Mouse (Mus musculus): ENCODE data around the gene Tmc2. TPM values are rescaled to one million over a fixed set of nuclear protein-coding genes. Genes with fewer than 3 reads are reported as not detected.
A peak's percentile ranks its signal among the peaks of the same experiment; 100 is the strongest.

The Tmc2 gene
- polyA plus RNA-seq, 1 experiment from 2014 or later = not detected

GRCm38 (mm10) chr2:130167861-130168260 lies 27.1 kb upstream of the Tmc2 start:
- H3K27ac ChIP-seq (ENCODE audit: low read depth, low read length) = no peak overlapping the region
- H3K4me3 ChIP-seq (ENCODE audit: low read depth, low read length) = no peak overlapping the region
- H3K27me3 ChIP-seq (ENCODE audit: control insufficient read depth, insufficient read depth, low read length) = no peaks in the 10 kb centered on the region
- DNase-seq (ENCODE audit: low spot score) (peak; percentile 77), ATAC-seq (ENCODE audit: low FRiP score) (no peak)
- no peaks in the 10 kb centered on the region for H3K9me3 ChIP-seq (ENCODE audit: control insufficient read depth, low read length)
- WGBS = 66% methylated on average over 3 of the region's 3 CpGs
- no peaks in the 10 kb centered on the region for H3K4me1 ChIP-seq (replicated peaks; ENCODE audit: control insufficient read depth, insufficient read depth, low read length)
- peaks cover 14% of the 10 kb centered on the region for H3K36me3 ChIP-seq (ENCODE audit: control insufficient read depth, insufficient read depth, low read length)
- no peak overlapping the region for H3K4me2 ChIP-seq (replicated peaks; ENCODE audit: low read depth, low read length)
- no peak overlapping the region for H3K9ac ChIP-seq (ENCODE audit: low read depth, low read length)

- no peak overlapping the region for H3K4me3 ChIP-seq (ENCODE audit: low read depth, low read length)
- H3K4me2 ChIP-seq (replicated peaks; ENCODE audit: low read depth, low read length) = no peak overlapping the region
- ATAC-seq (ENCODE audit: low FRiP score) (no peak), DNase-seq (ENCODE audit: low spot score) (no peak)
- 88% methylated on average over 2 of the region's 2 CpGs for WGBS
- no peak overlapping the region for H3K9ac ChIP-seq (ENCODE audit: low read depth, low read length)
- H3K27me3 ChIP-seq (ENCODE audit: control insufficient read depth, insufficient read depth, low read length) = no peaks in the 10 kb centered on the region
- no peaks in the 10 kb centered on the region for H3K4me1 ChIP-seq (replicated peaks; ENCODE audit: control insufficient read depth, insufficient read depth, low read length)
- H3K36me3 ChIP-seq (ENCODE audit: control insufficient read depth, insufficient read depth, low read length) = peaks cover 20% of the 10 kb centered on the region
- H3K27ac ChIP-seq (ENCODE audit: low read depth, low read length) = no peak overlapping the region
- H3K9me3 ChIP-seq (ENCODE audit: control insufficient read depth, low read length) = no peaks in the 10 kb centered on the region
Observed at GRCm38 (mm10) chr2:130171674-130172073, 23.3 kb upstream of the Tmc2 start.

GRCm38 (mm10) chr2:130176820-130177219 lies 18.2 kb upstream of the Tmc2 start:
- Histone ChIP-seq H3K9me3 (ENCODE audit: control insufficient read depth, low read length) (no peaks in the 10 kb centered on the region), H3K27ac (ENCODE audit: low read depth, low read length) (no peak overlapping the region), H3K27me3 (ENCODE audit: control insufficient read depth, insufficient read depth, low read length) (no peaks in the 10 kb centered on the region), H3K4me2 (replicated peaks; ENCODE audit: low read depth, low read length) (0 out of 2 replicates have a peak overlapping the region, but pooled peaks have one; percentile 7), H3K9ac (ENCODE audit: low read depth, low read length) (no peak overlapping the region), H3K4me3 (ENCODE audit: low read depth, low read length) (no peak overlapping the region), H3K36me3 (ENCODE audit: control insufficient read depth, insufficient read depth, low read length) (peaks cover 13% of the 10 kb centered on the region), H3K4me1 (replicated peaks; ENCODE audit: control insufficient read depth, insufficient read depth, low read length) (no peaks in the 10 kb centered on the region; the same call in 1 of the 2 replicates)
- DNase-seq (ENCODE audit: low spot score) = no peak
- WGBS = 88% methylated on average over 8 of the region's 8 CpGs
- no peak for ATAC-seq (ENCODE audit: low FRiP score)

- 2% methylated on average over 11 of the region's 11 CpGs for WGBS
- DNase-seq (ENCODE audit: low spot score) (no peak), ATAC-seq (ENCODE audit: low FRiP score) (no peak)
- Histone ChIP-seq H3K9me3 (ENCODE audit: control insufficient read depth, low read length) (no peaks in the 10 kb centered on the region), H3K27me3 (ENCODE audit: control insufficient read depth, insufficient read depth, low read length) (no peaks in the 10 kb centered on the region), H3K36me3 (ENCODE audit: control insufficient read depth, insufficient read depth, low read length) (peaks cover 6% of the 10 kb centered on the region), H3K9ac (ENCODE audit: low read depth, low read length) (peak overlapping the region; percentile 100), H3K27ac (ENCODE audit: low read depth, low read length) (no peak overlapping the region), H3K4me1 (replicated peaks; ENCODE audit: control insufficient read depth, insufficient read depth, low read length) (no peaks in the 10 kb centered on the region; the same call in 1 of the 2 replicates), H3K4me2 (replicated peaks; ENCODE audit: low read depth, low read length) (peak overlapping the region; percentile 81), H3K4me3 (ENCODE audit: low read depth, low read length) (peak overlapping the region; percentile 98)
Observed at GRCm38 (mm10) chr2:130178381-130178705, 16.7 kb upstream of the Tmc2 start.

- no peaks in the 10 kb centered on the region; the same call in 1 of the 2 replicates for H3K4me1 ChIP-seq (replicated peaks; ENCODE audit: control insufficient read depth, insufficient read depth, low read length)
- H3K4me2 ChIP-seq (replicated peaks; ENCODE audit: low read depth, low read length) = peak within 1 kb of the TSS; percentile 81
- DNase-seq (ENCODE audit: low spot score) (peak; percentile 92), ATAC-seq (ENCODE audit: low FRiP score) (peak; percentile 92)
- WGBS = under 1% methylated on average over 75 of the region's 81 CpGs
- H3K27ac ChIP-seq (ENCODE audit: low read depth, low read length) = peak within 1 kb of the TSS; percentile 97
- no peaks in the 10 kb centered on the region for H3K9me3 ChIP-seq (ENCODE audit: control insufficient read depth, low read length)
- H3K27me3 ChIP-seq (ENCODE audit: control insufficient read depth, insufficient read depth, low read length) = no peaks in the 10 kb centered on the region
- peak within 1 kb of the TSS; percentile 100 for H3K9ac ChIP-seq (ENCODE audit: low read depth, low read length)
- H3K36me3 ChIP-seq (ENCODE audit: control insufficient read depth, insufficient read depth, low read length) = peaks cover 5% of the 10 kb centered on the region
- H3K4me3 ChIP-seq (ENCODE audit: low read depth, low read length) = peak within 1 kb of the TSS; percentile 98
Observed at GRCm38 (mm10) chr2:130178706-130179506, 16.1 kb upstream of the Tmc2 start, which contains the start of gene Snrpb. Snrpb (minus strand) TSS chr2:130179403.

GRCm38 (mm10) chr2:130179507-130180019 lies 15.4 kb upstream of the Tmc2 start:
- Histone ChIP-seq H3K9me3 (ENCODE audit: control insufficient read depth, low read length) (no peaks in the 10 kb centered on the region), H3K27ac (ENCODE audit: low read depth, low read length) (peak overlapping the region; percentile 70; the same call in 1 of the 2 replicates), H3K36me3 (ENCODE audit: control insufficient read depth, insufficient read depth, low read length) (no peaks in the 10 kb centered on the region; the same call in 1 of the 2 replicates), H3K4me2 (replicated peaks; ENCODE audit: low read depth, low read length) (peak overlapping the region; percentile 81), H3K27me3 (ENCODE audit: control insufficient read depth, insufficient read depth, low read length) (no peaks in the 10 kb centered on the region), H3K4me3 (ENCODE audit: low read depth, low read length) (peak overlapping the region; percentile 98), H3K9ac (ENCODE audit: low read depth, low read length) (peak overlapping the region; percentile 73), H3K4me1 (replicated peaks; ENCODE audit: control insufficient read depth, insufficient read depth, low read length) (no peaks in the 10 kb centered on the region; the same call in 1 of the 2 replicates)
- WGBS = 3% methylated on average over 15 of the region's 15 CpGs
- DNase-seq (ENCODE audit: low spot score) (no peak), ATAC-seq (ENCODE audit: low FRiP score) (peak; percentile 74)

- no peak overlapping the region for H3K9ac ChIP-seq (ENCODE audit: low read depth, low read length)
- no peaks in the 10 kb centered on the region for H3K4me1 ChIP-seq (replicated peaks; ENCODE audit: control insufficient read depth, insufficient read depth, low read length)
- no peaks in the 10 kb centered on the region for H3K36me3 ChIP-seq (ENCODE audit: control insufficient read depth, insufficient read depth, low read length)
- WGBS = 93% methylated on average over 12 of the region's 12 CpGs
- H3K27ac ChIP-seq (ENCODE audit: low read depth, low read length) = no peak overlapping the region
- no peaks in the 10 kb centered on the region for H3K9me3 ChIP-seq (ENCODE audit: control insufficient read depth, low read length)
- H3K4me2 ChIP-seq (replicated peaks; ENCODE audit: low read depth, low read length) = no peak overlapping the region
- no peaks in the 10 kb centered on the region for H3K27me3 ChIP-seq (ENCODE audit: control insufficient read depth, insufficient read depth, low read length)
- no peak for DNase-seq (ENCODE audit: low spot score)
- H3K4me3 ChIP-seq (ENCODE audit: low read depth, low read length) = no peak overlapping the region
- ATAC-seq (ENCODE audit: low FRiP score) = no peak
Observed at GRCm38 (mm10) chr2:130188391-130188790, 6.6 kb upstream of the Tmc2 start.

GRCm38 (mm10) chr2:130200961-130201360 lies 6.0 kb downstream of the Tmc2 start:
- Histone ChIP-seq H3K4me3 (ENCODE audit: low read depth, low read length) (no peak overlapping the region), H3K27ac (ENCODE audit: low read depth, low read length) (no peak overlapping the region)

GRCm38 (mm10) chr2:130207376-130207775 lies 12.4 kb downstream of the Tmc2 start:
- H3K4me3 ChIP-seq (ENCODE audit: low read depth, low read length) = no peak overlapping the region

More at GRCm38 (mm10) chr2:130200961-130201360, 6.0 kb downstream of the Tmc2 start:
- ATAC-seq (ENCODE audit: low FRiP score) (no peak), DNase-seq (ENCODE audit: low spot score) (no peak)
- H3K36me3 ChIP-seq (ENCODE audit: control insufficient read depth, insufficient read depth, low read length) = no peaks in the 10 kb centered on the region
- H3K9ac ChIP-seq (ENCODE audit: low read depth, low read length) = no peak overlapping the region
- H3K9me3 ChIP-seq (ENCODE audit: control insufficient read depth, low read length) = no peaks in the 10 kb centered on the region
- WGBS = 78% methylated on average over 5 of the region's 5 CpGs
- no peak overlapping the region for H3K4me2 ChIP-seq (replicated peaks; ENCODE audit: low read depth, low read length)
- H3K4me1 ChIP-seq (replicated peaks; ENCODE audit: control insufficient read depth, insufficient read depth, low read length) = no peaks in the 10 kb centered on the region
- no peaks in the 10 kb centered on the region for H3K27me3 ChIP-seq (ENCODE audit: control insufficient read depth, insufficient read depth, low read length)

More at GRCm38 (mm10) chr2:130207376-130207775, 12.4 kb downstream of the Tmc2 start:
- Histone ChIP-seq H3K4me2 (replicated peaks; ENCODE audit: low read depth, low read length) (no peak overlapping the region), H3K9me3 (ENCODE audit: control insufficient read depth, low read length) (no peaks in the 10 kb centered on the region), H3K36me3 (ENCODE audit: control insufficient read depth, insufficient read depth, low read length) (no peaks in the 10 kb centered on the region), H3K27me3 (ENCODE audit: control insufficient read depth, insufficient read depth, low read length) (no peaks in the 10 kb centered on the region), H3K27ac (ENCODE audit: low read depth, low read length) (no peak overlapping the region), H3K9ac (ENCODE audit: low read depth, low read length) (no peak overlapping the region), H3K4me1 (replicated peaks; ENCODE audit: control insufficient read depth, insufficient read depth, low read length) (no peaks in the 10 kb centered on the region)
- DNase-seq (ENCODE audit: low spot score) (peak; percentile 8), ATAC-seq (ENCODE audit: low FRiP score) (no peak)
- WGBS = 94% methylated on average over 2 of the region's 2 CpGs

Data from hindbrain, embryonic 11.5 days (tissue).